Mouse (Mus musculus) liver, embryonic 13.5 days (tissue): ENCODE data around the gene Klk13. TPM values are rescaled to one million over a fixed set of nuclear protein-coding genes. Genes with fewer than 3 reads are reported as not detected.

Experiments used
- ATAC-seq: fragments of 200-750 bp; cut with Nextera tagmentation; 2 replicates; pipeline ENCODE4 v1.8.0; 2017; ENCODE audit warnings: low read depth, mild to moderate bottlenecking, moderate number of reproducible peaks, moderate library complexity
- DNase-seq: peaks from one replicate; pipeline ENCODE4 v3.0.0; 2022
- H3K27ac ChIP-seq: fragments of 300-500 bp; sonication (generic); 2 replicates; pipeline ENCODE4 v1.5.1; 2015; ENCODE audit warnings: moderate library complexity, mild to moderate bottlenecking, inconsistent platforms
- H3K27me3 ChIP-seq: fragments of 300-500 bp; sonication (generic); 2 replicates; pipeline ENCODE4 v1.6.1; 2015; ENCODE audit warnings: mild to moderate bottlenecking, inconsistent platforms
- H3K36me3 ChIP-seq: fragments of 300-500 bp; sonication (generic); 2 replicates; pipeline ENCODE4 v1.6.1; 2015; ENCODE audit warnings: mild to moderate bottlenecking, inconsistent platforms
- H3K4me1 ChIP-seq: fragments of 300-500 bp; sonication (generic); replicated peaks from 2 replicates; pipeline ENCODE4 v1.6.1; 2015; ENCODE audit warnings: inconsistent platforms
- H3K4me2 ChIP-seq: fragments of 300-500 bp; sonication (generic); 2 replicates; pipeline ENCODE4 v1.6.1; 2015; ENCODE audit warnings: inconsistent platforms, mild to moderate bottlenecking, moderate library complexity
- H3K4me3 ChIP-seq: fragments of 300-500 bp; sonication (generic); replicated peaks from 2 replicates; pipeline ENCODE4 v1.5.1; 2015; ENCODE audit warnings: mild to moderate bottlenecking, inconsistent platforms
- H3K9ac ChIP-seq: fragments of 300-500 bp; sonication (generic); 2 replicates; pipeline ENCODE4 v1.6.1; 2015; ENCODE audit warnings: mild to moderate bottlenecking, inconsistent platforms
- H3K9me3 ChIP-seq: fragments of 300-500 bp; sonication (generic); replicated peaks from 2 replicates; pipeline ENCODE4 v1.6.1; 2016; ENCODE audit warnings: inconsistent platforms
- WGBS: fragments of 180-500 bp; shearing (Covaris S2); methylation state at CpG from one replicate; pipeline ENCODE4 v1.1.7; 2015; ENCODE audit not compliant: insufficient replicate concordance; 5-methylcytosine and 5-hydroxymethylcytosine counted together
- polyA plus RNA-seq: library from polyadenylated mRNA; unstranded; fragments of >200 nt; fragmentation: Nextera tagmentation; extraction: Ambion mirVana; gene quantifications from 2 replicates; pipeline ENCODE4 v1.2.1, GENCODE M21; 2015

Gene Klk13
- polyA plus RNA-seq, 1 experiment from 2014 or later = not detected

DNA sequence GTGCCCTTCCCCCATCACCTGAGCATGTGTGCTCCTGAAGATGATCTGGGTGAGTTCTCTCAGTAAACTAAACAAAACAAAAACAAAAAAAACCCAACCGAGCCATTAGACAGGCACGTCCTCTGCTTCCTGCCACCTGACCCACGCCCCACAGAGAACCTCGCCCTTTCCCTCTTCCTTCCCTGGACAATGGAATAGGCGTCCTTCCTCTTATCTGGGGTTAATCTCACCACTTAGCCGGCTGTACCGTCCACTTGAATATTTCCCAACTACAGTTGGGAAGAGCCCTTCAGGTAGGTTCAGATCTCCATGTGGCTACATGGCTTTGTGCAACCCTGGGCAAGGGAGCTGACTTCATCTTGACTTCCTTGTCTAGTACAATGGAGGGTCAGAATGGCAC is 27.3 kb upstream of the Klk13 start:
- no peak overlapping the region for H3K4me2 ChIP-seq
- no peaks in the 10 kb centered on the region for H3K36me3 ChIP-seq
- no peaks in the 10 kb centered on the region for H3K4me1 ChIP-seq
- DNase-seq (no peak), ATAC-seq (no peak)
- H3K27ac ChIP-seq = no peak overlapping the region
- H3K4me3 ChIP-seq = no peak overlapping the region
- no peaks in the 10 kb centered on the region for H3K9me3 ChIP-seq
- 24% methylated on average over 7 of the region's 7 CpGs for WGBS
- H3K9ac ChIP-seq = no peak overlapping the region
- no peaks in the 10 kb centered on the region for H3K27me3 ChIP-seq

GRCm38 (mm10) chr7:43690118-43690517 is 22.2 kb upstream of the Klk13 start, which contains the start of gene Klk14:
Gene Klk14, plus strand, starts transcription at chr7:43690418.
- Histone ChIP-seq H3K27me3 (no peaks in the 10 kb centered on the region), H3K27ac (no peak within 1 kb of the TSS), H3K4me1 (no peaks in the 10 kb centered on the region), H3K36me3 (no peaks in the 10 kb centered on the region), H3K9ac (no peak within 1 kb of the TSS), H3K9me3 (no peaks in the 10 kb centered on the region), H3K4me2 (no peak within 1 kb of the TSS), H3K4me3 (no peak within 1 kb of the TSS)
- DNase-seq (no peak), ATAC-seq (no peak)

- DNase-seq = no peak
- WGBS = 70% methylated on average over 3 of the region's 3 CpGs
- no peak for ATAC-seq
Measured at GRCm38 (mm10) chr7:43710031-43710430, 2.3 kb upstream of the Klk13 start.

GRCm38 (mm10) chr7:43712917-43713316 is 550 bp downstream of the Klk13 start:
- H3K9ac ChIP-seq = no peak overlapping the region
- no peak overlapping the region for H3K4me3 ChIP-seq
- no peaks in the 10 kb centered on the region for H3K27me3 ChIP-seq
- no peaks in the 10 kb centered on the region for H3K9me3 ChIP-seq
- no peak overlapping the region for H3K4me2 ChIP-seq
- H3K27ac ChIP-seq = no peak overlapping the region
- WGBS = 14% methylated on average over 9 of the region's 9 CpGs
- DNase-seq (no peak), ATAC-seq (no peak)
- no peaks in the 10 kb centered on the region for H3K4me1 ChIP-seq
- no peaks in the 10 kb centered on the region for H3K36me3 ChIP-seq

More at GRCm38 (mm10) chr7:43710031-43710430, 2.3 kb upstream of the Klk13 start:
- Histone ChIP-seq H3K27me3 (no peaks in the 10 kb centered on the region), H3K4me1 (no peaks in the 10 kb centered on the region), H3K4me3 (no peak overlapping the region), H3K27ac (no peak overlapping the region), H3K9me3 (no peaks in the 10 kb centered on the region), H3K9ac (no peak overlapping the region), H3K36me3 (no peaks in the 10 kb centered on the region), H3K4me2 (no peak overlapping the region)

GRCm38 (mm10) chr7:43713741-43714351 is 1.5 kb downstream of the Klk13 start:
- H3K4me2 ChIP-seq = 0 out of 2 replicates have a peak overlapping the region, but pooled peaks have one; percentile 1
- H3K4me3 ChIP-seq = no peak overlapping the region
- WGBS = 7% methylated on average over 19 of the region's 19 CpGs
- no peaks in the 10 kb centered on the region for H3K4me1 ChIP-seq
- no peak overlapping the region for H3K9ac ChIP-seq
- no peak overlapping the region for H3K27ac ChIP-seq
- ATAC-seq (no peak), DNase-seq (no peak)
- H3K36me3 ChIP-seq = no peaks in the 10 kb centered on the region
- no peaks in the 10 kb centered on the region for H3K27me3 ChIP-seq
- H3K9me3 ChIP-seq = no peaks in the 10 kb centered on the region

- H3K27me3 ChIP-seq = no peaks in the 10 kb centered on the region
- H3K36me3 ChIP-seq = no peaks in the 10 kb centered on the region
- WGBS = 14% methylated on average over 1 of the region's 1 CpGs
- H3K4me2 ChIP-seq = no peak overlapping the region
- no peak overlapping the region for H3K4me3 ChIP-seq
- H3K4me1 ChIP-seq = no peaks in the 10 kb centered on the region
- H3K9ac ChIP-seq = no peak overlapping the region
- ATAC-seq = no peak
- no peaks in the 10 kb centered on the region for H3K9me3 ChIP-seq
- DNase-seq = no peak
- H3K27ac ChIP-seq = no peak overlapping the region
Measured at GRCm38 (mm10) chr7:43747788-43748187, 35.4 kb downstream of the Klk13 start.

GRCm38 (mm10) chr7:43752806-43753205 is 40.4 kb downstream of the Klk13 start:
- ATAC-seq = no peak

DNA sequence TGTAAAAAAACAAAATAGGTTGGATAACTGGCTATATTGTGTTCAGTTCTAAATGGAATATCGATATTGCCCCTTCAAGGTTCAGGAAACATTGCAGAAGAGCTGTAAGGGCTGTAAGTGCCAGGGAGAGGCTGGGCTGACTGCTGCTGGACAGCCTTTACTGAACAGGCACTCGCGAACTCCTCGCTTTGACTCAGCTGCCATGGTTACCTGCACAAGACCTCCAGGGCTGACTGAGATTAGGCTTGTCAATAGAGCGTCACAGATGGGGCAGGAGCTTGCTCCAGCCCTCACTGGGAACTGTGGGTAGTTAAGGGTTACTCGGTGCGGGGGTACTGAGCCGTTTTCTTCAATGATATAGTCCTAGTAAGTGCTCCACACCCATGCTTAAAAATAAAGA is 54.1 kb downstream of the Klk13 start:
- H3K9me3 ChIP-seq = no peaks in the 10 kb centered on the region
- 46% methylated on average over 8 of the region's 8 CpGs for WGBS
- ATAC-seq (no peak), DNase-seq (no peak)
- H3K4me3 ChIP-seq = no peak overlapping the region
- H3K27ac ChIP-seq = no peak overlapping the region
- H3K4me2 ChIP-seq = no peak overlapping the region
- H3K27me3 ChIP-seq = no peaks in the 10 kb centered on the region
- H3K36me3 ChIP-seq = no peaks in the 10 kb centered on the region
- no peak overlapping the region for H3K9ac ChIP-seq
- H3K4me1 ChIP-seq = no peaks in the 10 kb centered on the region

More at GRCm38 (mm10) chr7:43752806-43753205, 40.4 kb downstream of the Klk13 start:
- H3K4me3 ChIP-seq = no peak overlapping the region
- WGBS = 20% methylated on average over 2 of the region's 2 CpGs
- H3K27ac ChIP-seq = no peak overlapping the region
- no peak overlapping the region for H3K4me2 ChIP-seq
- H3K27me3 ChIP-seq = no peaks in the 10 kb centered on the region
- no peak overlapping the region for H3K9ac ChIP-seq
- no peaks in the 10 kb centered on the region for H3K9me3 ChIP-seq
- DNase-seq = no peak
- no peaks in the 10 kb centered on the region for H3K36me3 ChIP-seq
- H3K4me1 ChIP-seq = no peaks in the 10 kb centered on the region

DNA sequence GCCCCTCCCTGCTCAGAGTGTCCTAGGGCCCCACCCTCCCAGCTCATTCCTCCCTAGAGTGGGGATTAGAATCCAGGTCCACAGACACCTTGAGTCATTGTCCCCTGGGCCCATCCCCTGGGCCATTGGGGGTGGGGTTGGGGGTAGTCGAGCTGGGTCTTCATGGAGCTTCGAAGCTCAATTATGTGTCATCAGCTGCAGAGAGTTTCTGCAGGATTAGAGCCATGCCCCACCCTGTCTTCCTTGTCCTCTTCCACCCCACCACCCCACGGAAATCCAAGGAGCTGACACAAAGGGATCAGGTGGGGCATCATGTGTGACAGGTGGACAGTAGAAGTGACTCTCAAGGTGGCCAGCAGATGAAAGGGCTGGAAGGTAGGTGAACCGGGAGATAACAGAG is 56.2 kb downstream of the Klk13 start, which contains the start of gene Klk12:
Klk12 (plus strand) TSS at position 301 of the 400 bp plus-strand sequence.
- Histone ChIP-seq H3K36me3 (no peaks in the 10 kb centered on the region), H3K4me3 (no peak within 1 kb of the TSS), H3K9ac (no peak within 1 kb of the TSS), H3K27me3 (no peaks in the 10 kb centered on the region), H3K27ac (no peak within 1 kb of the TSS), H3K4me1 (no peaks in the 10 kb centered on the region), H3K9me3 (no peaks in the 10 kb centered on the region), H3K4me2 (no peak within 1 kb of the TSS)
- 52% methylated on average over 4 of the region's 4 CpGs for WGBS
- DNase-seq (no peak), ATAC-seq (no peak)

DNA sequence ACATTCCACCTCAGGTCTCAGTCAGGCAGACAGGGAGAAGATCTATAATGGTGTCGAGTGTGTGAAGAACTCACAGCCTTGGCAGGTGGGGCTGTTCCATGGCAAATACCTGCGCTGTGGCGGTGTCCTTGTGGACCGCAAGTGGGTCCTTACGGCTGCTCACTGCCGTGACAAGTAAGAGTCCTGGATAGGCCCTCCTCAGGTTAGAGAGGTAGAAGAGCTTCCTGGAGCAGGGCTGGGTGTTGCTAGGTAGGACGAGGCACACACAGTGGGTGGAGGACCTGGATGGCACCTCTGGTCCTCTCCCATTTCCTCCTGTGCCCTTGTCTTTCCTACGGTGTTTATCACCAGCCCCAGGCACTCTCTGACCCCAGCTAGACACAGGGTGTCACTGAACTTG is 57.3 kb downstream of the Klk13 start:
- Histone ChIP-seq H3K27ac (no peak overlapping the region), H3K4me1 (no peaks in the 10 kb centered on the region), H3K4me2 (no peak overlapping the region), H3K4me3 (no peak overlapping the region), H3K36me3 (no peaks in the 10 kb centered on the region), H3K9ac (no peak overlapping the region), H3K27me3 (no peaks in the 10 kb centered on the region), H3K9me3 (no peaks in the 10 kb centered on the region)
- WGBS = 67% methylated on average over 8 of the region's 8 CpGs
- DNase-seq (no peak), ATAC-seq (no peak)

GRCm38 (mm10) chr7:43770701-43771100 is 58.3 kb downstream of the Klk13 start:
- no peak overlapping the region for H3K4me2 ChIP-seq
- no peaks in the 10 kb centered on the region for H3K27me3 ChIP-seq
- no peak for ATAC-seq
- H3K9me3 ChIP-seq = no peaks in the 10 kb centered on the region
- no peaks in the 10 kb centered on the region for H3K36me3 ChIP-seq
- H3K4me1 ChIP-seq = no peaks in the 10 kb centered on the region
- H3K9ac ChIP-seq = no peak overlapping the region
- no peak for DNase-seq
- H3K27ac ChIP-seq = no peak overlapping the region
- no peak overlapping the region for H3K4me3 ChIP-seq
- WGBS = 77% methylated on average over 10 of the region's 10 CpGs

GRCm38 (mm10) chr7:43771916-43772315 is 59.5 kb downstream of the Klk13 start:
- H3K4me3 ChIP-seq = no peak overlapping the region
- no peak overlapping the region for H3K9ac ChIP-seq
- H3K27ac ChIP-seq = no peak overlapping the region
- ATAC-seq = no peak
- H3K4me1 ChIP-seq = no peaks in the 10 kb centered on the region
- DNase-seq = no peak
- WGBS = 69% methylated on average over 6 of the region's 6 CpGs
- H3K4me2 ChIP-seq = no peak overlapping the region
- no peaks in the 10 kb centered on the region for H3K27me3 ChIP-seq
- no peaks in the 10 kb centered on the region for H3K36me3 ChIP-seq
- H3K9me3 ChIP-seq = no peaks in the 10 kb centered on the region
